Mouse (Mus musculus): ENCODE measurements around the gene Dnajb4. TPM values are rescaled to one million over a fixed set of nuclear protein-coding genes. Genes with fewer than 3 reads are reported as not detected.
"Not testable (repeated sequence)": the region's sequence is repeated elsewhere in the genome, so short reads cannot be mapped to it uniquely, and the experiment has no call there.

The Dnajb4 gene
- polyA plus RNA-seq, 1 experiment from 2014 or later = 41.3 TPM

DNA sequence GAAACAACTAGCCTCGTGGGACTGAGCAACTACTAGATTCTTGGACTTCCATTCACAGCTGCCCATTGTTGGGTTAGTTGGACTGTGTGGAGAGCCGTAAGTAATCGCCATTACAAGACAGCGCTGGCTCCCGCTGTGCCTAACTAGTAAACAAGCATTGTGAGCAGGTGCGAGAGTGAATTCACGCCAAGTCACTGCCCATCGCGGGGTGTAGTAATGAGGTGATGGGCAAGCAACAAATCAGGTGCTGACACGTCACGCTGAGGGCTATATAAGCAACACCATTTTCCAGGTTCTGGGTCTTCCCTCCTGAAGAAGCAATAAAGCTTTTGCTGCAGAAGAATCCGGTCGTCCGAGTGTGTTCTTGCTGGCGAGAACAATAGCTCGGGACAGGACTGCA, 74.0 kb downstream of the Dnajb4 start:
- not testable (repeated sequence) for H3K27me3 ChIP-seq (ENCODE audit: control insufficient read depth, insufficient read depth, low read length); ATAC-seq (ENCODE audit: low FRiP score, low TSS enrichment); H3K4me2 ChIP-seq (ENCODE audit: low read length); H3K36me3 ChIP-seq (ENCODE audit: control insufficient read depth, insufficient read depth, low read length); H3K4me1 ChIP-seq (ENCODE audit: control insufficient read depth, insufficient read depth, low read length); H3K9me3 ChIP-seq (ENCODE audit: control insufficient read depth, low read length); H3K27ac ChIP-seq (replicated peaks; ENCODE audit: low read depth, low read length); H3K4me3 ChIP-seq (replicated peaks; ENCODE audit: low read depth, low read length); H3K9ac ChIP-seq (replicated peaks; ENCODE audit: low read length); DNase-seq
- 93% methylated on average over 16 of the region's 16 CpGs for WGBS

DNA sequence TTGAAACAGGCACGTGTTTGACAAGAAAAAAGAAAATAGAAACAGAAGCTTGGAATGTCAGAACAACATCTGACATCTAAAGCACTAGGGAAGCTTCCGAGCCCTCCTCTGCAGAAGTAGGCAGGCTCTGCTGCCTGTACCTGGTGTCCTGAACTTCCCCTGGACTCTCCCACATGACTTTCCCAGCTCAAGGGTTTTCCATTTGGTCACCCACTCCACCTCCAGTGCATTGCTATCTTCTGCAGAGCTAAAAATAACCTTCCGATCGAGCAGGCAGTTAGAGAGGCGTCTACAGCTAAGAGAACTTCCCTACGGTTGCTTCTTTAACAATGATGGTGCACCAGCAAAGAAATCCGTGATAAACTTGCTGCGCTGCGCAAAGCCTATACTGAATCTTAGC, 76.5 kb downstream of the Dnajb4 start:
- H3K27ac ChIP-seq (replicated peaks; ENCODE audit: low read depth, low read length) = no peak overlapping the region
- H3K36me3 ChIP-seq (ENCODE audit: control insufficient read depth, insufficient read depth, low read length) = no peaks in the 10 kb centered on the region
- DNase-seq (no peak), ATAC-seq (ENCODE audit: low FRiP score, low TSS enrichment) (no peak)
- H3K4me2 ChIP-seq (ENCODE audit: low read length) = no peak overlapping the region
- no peak overlapping the region for H3K4me3 ChIP-seq (replicated peaks; ENCODE audit: low read depth, low read length)
- H3K9me3 ChIP-seq (ENCODE audit: control insufficient read depth, low read length) = no peaks in the 10 kb centered on the region
- no peaks in the 10 kb centered on the region for H3K4me1 ChIP-seq (ENCODE audit: control insufficient read depth, insufficient read depth, low read length)
- 86% methylated on average over 9 of the region's 9 CpGs for WGBS
- no peak overlapping the region for H3K9ac ChIP-seq (replicated peaks; ENCODE audit: low read length)
- no peaks in the 10 kb centered on the region for H3K27me3 ChIP-seq (ENCODE audit: control insufficient read depth, insufficient read depth, low read length)

GRCm38 (mm10) chr3:152130963-152131362, 79.1 kb downstream of the Dnajb4 start:
- H3K27me3 ChIP-seq (ENCODE audit: control insufficient read depth, insufficient read depth, low read length) = no peaks in the 10 kb centered on the region
- no peak overlapping the region for H3K4me2 ChIP-seq (ENCODE audit: low read length)
- ATAC-seq (ENCODE audit: low FRiP score, low TSS enrichment) = no peak
- H3K4me1 ChIP-seq (ENCODE audit: control insufficient read depth, insufficient read depth, low read length) = no peaks in the 10 kb centered on the region
- H3K36me3 ChIP-seq (ENCODE audit: control insufficient read depth, insufficient read depth, low read length) = no peaks in the 10 kb centered on the region
- no peaks in the 10 kb centered on the region for H3K9me3 ChIP-seq (ENCODE audit: control insufficient read depth, low read length)
- no peak overlapping the region for H3K4me3 ChIP-seq (replicated peaks; ENCODE audit: low read depth, low read length)
- no peak overlapping the region for H3K27ac ChIP-seq (replicated peaks; ENCODE audit: low read depth, low read length)
- WGBS = 86% methylated on average over 4 of the region's 4 CpGs
- DNase-seq = no peak
- H3K9ac ChIP-seq (replicated peaks; ENCODE audit: low read length) = no peak overlapping the region

- not testable (repeated sequence) for H3K9ac ChIP-seq (replicated peaks; ENCODE audit: low read length); H3K27ac ChIP-seq (replicated peaks; ENCODE audit: low read depth, low read length); H3K4me3 ChIP-seq (replicated peaks; ENCODE audit: low read depth, low read length); H3K4me1 ChIP-seq (ENCODE audit: control insufficient read depth, insufficient read depth, low read length); H3K36me3 ChIP-seq (ENCODE audit: control insufficient read depth, insufficient read depth, low read length); H3K9me3 ChIP-seq (ENCODE audit: control insufficient read depth, low read length); H3K4me2 ChIP-seq (ENCODE audit: low read length); H3K27me3 ChIP-seq (ENCODE audit: control insufficient read depth, insufficient read depth, low read length); ATAC-seq (ENCODE audit: low FRiP score, low TSS enrichment); DNase-seq
- 93% methylated on average over 4 of the region's 4 CpGs for WGBS
Measured at GRCm38 (mm10) chr3:152129426-152129825, 80.7 kb downstream of the Dnajb4 start.

GRCm38 (mm10) chr3:152128631-152129030, 81.5 kb downstream of the Dnajb4 start:
- H3K9me3 ChIP-seq (ENCODE audit: control insufficient read depth, low read length) = no peaks in the 10 kb centered on the region
- WGBS = 69% methylated on average over 7 of the region's 7 CpGs

More at GRCm38 (mm10) chr3:152128631-152129030, 81.5 kb downstream of the Dnajb4 start:
- no peak for DNase-seq
- H3K4me1 ChIP-seq (ENCODE audit: control insufficient read depth, insufficient read depth, low read length) = no peaks in the 10 kb centered on the region
- H3K36me3 ChIP-seq (ENCODE audit: control insufficient read depth, insufficient read depth, low read length) = no peaks in the 10 kb centered on the region
- no peaks in the 10 kb centered on the region for H3K27me3 ChIP-seq (ENCODE audit: control insufficient read depth, insufficient read depth, low read length)
- H3K27ac ChIP-seq (replicated peaks; ENCODE audit: low read depth, low read length) = no peak overlapping the region
- H3K4me3 ChIP-seq (replicated peaks; ENCODE audit: low read depth, low read length) = no peak overlapping the region
- no peak overlapping the region for H3K9ac ChIP-seq (replicated peaks; ENCODE audit: low read length)
- ATAC-seq (ENCODE audit: low FRiP score, low TSS enrichment) = no peak
- H3K4me2 ChIP-seq (ENCODE audit: low read length) = no peak overlapping the region

Other genes with a start within 250 kb of the Dnajb4 start
- 9.3 and 11.5 TPM in 2 replicates for gene Gipc2, start 44.1 kb downstream of the Dnajb4 start, polyA plus RNA-seq (2014; fragmentation: Nextera tagmentation; extraction: Ambion mirVana)
- gene Fubp1, start 120 bp upstream of the Dnajb4 start, polyA plus RNA-seq (2014; fragmentation: Nextera tagmentation; extraction: Ambion mirVana) = 219 and 279 TPM in 2 replicates
- 1.7 and 2.2 TPM in 2 replicates for gene Nexn, start 56.0 kb upstream of the Dnajb4 start, polyA plus RNA-seq (2014; fragmentation: Nextera tagmentation; extraction: Ambion mirVana)
- gene Miga1, start 130.1 kb upstream of the Dnajb4 start, polyA plus RNA-seq (2014; fragmentation: Nextera tagmentation; extraction: Ambion mirVana) = 19.3 and 23.7 TPM in 2 replicates
- 76.0 and 117 TPM in 2 replicates for gene Usp33, start 136.2 kb upstream of the Dnajb4 start, polyA plus RNA-seq (2014; fragmentation: Nextera tagmentation; extraction: Ambion mirVana)
- 34.2 and 46.7 TPM in 2 replicates for gene Zzz3, start 185.2 kb upstream of the Dnajb4 start, polyA plus RNA-seq (2014; fragmentation: Nextera tagmentation; extraction: Ambion mirVana)

Data from midbrain, embryonic 14.5 days (tissue).